Mouse (Mus musculus) left cerebral cortex, postnatal 36 days (tissue): ENCODE data around the gene AC134908.4. TPM values are rescaled to one million over a fixed set of nuclear protein-coding genes. Genes with fewer than 3 reads are reported as not detected.
A peak's percentile ranks its signal among the peaks of the same experiment; 100 is the strongest.

ENCODE experiments used
- DNase-seq, 2 experiments: peaks; one replicate each; pipeline ENCODE4 v3.0.0; 2021 to 2022; ENCODE audit warnings: low spot score in 2 of 2, mixed read lengths in 1 of 2
- intact Hi-C: fragments of 180-260 bp; cut with DNase I; formaldehyde crosslinking; loops from one replicate; pipeline ENCODE4 v1.15.1; 2025
- total RNA-seq, 2 experiments: library from RNA; stranded (reverse); gene quantifications; 2 replicates each; pipeline ENCODE4 v1.2.3; 2021

The AC134908.4 gene
- total RNA-seq, result under 1 TPM in 1 of 2 experiments, not detected in 1; 0.52 TPM

DNA sequence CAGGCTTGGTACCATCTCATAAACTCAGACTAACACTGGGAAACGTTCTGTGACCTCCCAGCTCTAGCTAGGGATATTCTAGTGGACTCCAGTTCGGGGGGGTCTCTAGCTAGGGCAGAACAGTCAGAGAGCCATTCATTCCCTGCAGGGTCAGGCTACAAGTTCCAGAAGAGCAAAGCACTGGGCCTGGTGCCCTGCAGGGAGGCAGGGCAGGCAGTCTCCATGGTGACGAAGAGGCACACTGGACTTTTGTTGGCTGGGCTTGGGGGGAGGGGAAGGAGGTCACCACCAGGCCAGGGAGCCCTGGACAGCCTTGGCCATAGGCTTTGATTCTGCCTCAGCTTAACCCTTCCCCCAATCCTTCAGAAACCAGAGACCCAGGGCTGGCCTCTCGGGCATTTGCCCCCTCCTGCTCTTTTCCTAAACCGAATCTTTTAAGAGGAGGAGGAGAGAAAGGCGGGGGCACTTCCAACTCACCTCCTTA, at the start of gene AC134908.4:
AC134908.4 (minus strand) TSS at position 51 of the 484 bp plus-strand sequence.
- intact Hi-C loops, result no loop called here
- DNase-seq, result no peak

DNA sequence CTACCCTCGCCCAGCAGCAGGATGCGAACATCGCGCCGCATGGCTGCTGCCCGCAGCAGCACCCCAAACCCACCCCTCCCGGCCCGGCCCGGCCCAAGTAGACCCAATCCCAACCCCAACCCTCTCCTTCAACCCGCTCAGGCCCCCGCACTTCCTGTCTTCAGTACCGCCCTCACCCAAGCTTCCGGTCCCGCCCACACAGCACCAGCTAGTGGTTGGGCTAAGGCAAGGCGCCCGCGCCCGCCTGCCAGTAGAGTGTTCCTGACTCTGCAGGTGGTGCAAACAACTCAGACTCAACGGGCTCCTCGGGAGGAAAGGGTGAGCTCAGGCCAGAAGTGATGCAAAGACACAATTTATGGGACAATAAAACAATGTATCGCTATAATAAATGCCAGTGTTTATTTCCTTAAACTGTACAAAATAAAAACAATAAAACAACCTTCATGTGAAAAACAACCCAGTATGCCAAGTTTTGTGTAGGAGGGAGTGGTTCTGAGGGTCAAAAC, 49.0 kb upstream of the AC134908.4 start, which contains the start of gene Rhot2:
Rhot2 (minus strand) TSS at position 456 of the 506 bp plus-strand sequence.
- DNase-seq, result peak; percentile 92 to 94
- intact Hi-C loops, result no loop called here

DNA sequence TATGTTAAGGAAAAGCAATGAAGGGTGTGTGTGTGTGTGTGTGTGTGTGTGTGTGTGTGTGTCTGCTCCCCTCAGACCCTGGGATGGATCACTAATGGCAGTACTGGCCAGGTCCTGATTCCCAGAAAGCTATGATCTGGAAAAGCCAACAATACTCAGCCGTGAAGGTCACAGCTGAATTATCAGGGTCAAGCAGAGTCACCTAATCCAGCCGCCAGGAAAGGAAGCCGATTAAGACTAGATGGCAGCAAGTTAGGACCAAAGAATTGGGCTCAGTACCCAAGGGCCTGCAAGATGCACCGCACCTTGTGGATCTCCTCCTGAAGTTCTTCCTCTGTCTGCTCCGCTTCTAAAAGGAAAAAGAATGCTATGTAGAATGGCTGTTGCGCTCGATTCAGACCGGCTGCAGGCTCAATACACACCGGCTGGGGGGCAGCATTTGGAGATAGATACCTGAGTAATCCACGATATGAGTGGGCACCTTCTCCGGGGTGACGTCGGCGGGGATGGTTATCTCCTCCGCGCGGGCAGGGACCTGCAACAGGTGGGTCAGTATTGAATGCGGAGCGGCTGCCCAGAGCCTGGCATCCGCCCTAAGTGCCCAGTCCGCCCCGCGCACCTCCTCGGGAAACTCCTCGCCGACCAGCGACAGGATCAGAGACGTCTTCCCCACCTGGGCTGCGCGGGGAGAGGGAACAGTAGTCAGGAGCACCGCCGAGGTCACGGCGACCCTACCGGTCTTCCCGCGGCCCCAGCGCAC, 48.4 kb upstream of the AC134908.4 start:
- intact Hi-C loops, result no loop called here
- DNase-seq, result peak in 1 of 2 experiments; percentile 48

DNA sequence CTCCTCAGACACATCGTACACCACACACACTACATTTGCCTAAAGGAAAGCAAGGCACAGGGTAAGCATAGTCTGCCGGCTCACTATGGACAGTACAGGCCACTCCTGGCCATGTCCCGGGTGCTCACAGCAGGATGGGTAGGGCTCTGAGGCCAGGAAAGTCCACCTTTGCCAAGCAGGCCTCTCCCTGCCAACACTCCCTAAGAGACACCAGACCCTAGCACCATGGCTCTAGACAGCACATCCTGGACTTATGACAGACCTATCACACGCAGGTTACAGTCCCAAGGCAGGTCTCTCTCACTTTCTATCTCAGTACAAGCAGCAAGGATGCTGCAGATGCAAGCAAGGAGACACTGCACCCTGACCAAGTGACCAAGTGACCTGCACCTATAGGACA, 47.7 kb upstream of the AC134908.4 start:
- DNase-seq, result no peak
- intact Hi-C loops, result no loop called here

DNA sequence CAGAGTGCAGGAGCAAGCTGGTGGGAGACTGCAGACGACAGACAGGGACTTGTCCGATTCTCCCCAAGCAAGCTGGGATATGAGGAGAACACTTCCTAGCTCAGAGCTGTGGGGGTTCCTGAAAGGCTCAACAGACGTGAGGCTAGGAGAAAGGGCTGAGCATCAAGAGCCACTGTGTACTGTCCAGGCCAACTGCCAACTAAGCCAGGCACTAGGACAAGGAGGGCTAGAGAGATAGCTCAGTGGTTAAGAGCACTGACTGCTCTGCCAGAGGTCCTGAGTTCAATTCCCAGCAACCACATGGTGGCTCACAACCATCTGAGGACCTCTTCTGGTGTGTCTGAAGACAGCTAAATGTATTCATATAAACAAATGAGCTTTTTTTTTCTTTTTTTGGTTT, 47.0 kb upstream of the AC134908.4 start:
- intact Hi-C loops, result no loop called here

DNA sequence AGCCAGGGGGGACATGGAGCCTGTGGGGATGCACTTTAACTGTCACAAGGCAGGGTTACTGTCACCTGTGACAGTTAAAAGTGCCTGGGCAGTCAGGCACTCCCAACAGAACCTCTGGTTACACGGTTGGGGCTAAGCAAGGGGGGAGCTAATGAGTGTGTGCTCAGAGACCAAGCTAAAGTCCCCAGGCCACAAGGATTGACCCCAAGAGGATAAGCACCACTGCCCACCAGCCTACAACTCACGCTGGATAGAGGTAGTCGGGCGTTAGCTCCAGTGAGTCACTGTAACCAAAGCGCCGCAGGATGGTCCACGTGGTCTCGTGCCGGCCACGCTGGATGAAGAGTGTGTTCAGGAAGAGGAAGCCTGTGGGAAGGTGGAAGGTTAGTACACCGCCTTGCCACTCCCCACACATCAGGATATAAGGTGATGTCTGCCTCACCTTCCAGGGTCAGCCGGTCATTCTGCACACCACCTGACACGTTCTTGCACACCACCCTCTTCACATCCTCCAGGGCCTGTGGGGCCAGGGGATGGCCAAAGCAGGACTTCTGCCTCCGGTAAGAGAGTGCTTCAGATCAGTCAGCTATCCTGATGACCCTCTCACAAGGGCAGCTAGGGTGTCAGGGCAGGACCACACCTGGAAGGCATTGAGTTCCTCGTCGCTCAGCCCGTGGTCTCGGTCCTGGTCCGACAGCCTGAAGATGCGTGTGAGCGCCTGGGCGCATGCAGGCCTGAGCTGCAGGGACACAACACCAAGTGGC, 45.8 kb upstream of the AC134908.4 start, which contains the start of gene Gm20683:
Gm20683 (minus strand) TSS at position 647 of the 764 bp plus-strand sequence.
- intact Hi-C loops, result no loop called here
- no peak for DNase-seq

More for the DNA sequence above, 47.0 kb upstream of the AC134908.4 start:
- no peak for DNase-seq

DNA sequence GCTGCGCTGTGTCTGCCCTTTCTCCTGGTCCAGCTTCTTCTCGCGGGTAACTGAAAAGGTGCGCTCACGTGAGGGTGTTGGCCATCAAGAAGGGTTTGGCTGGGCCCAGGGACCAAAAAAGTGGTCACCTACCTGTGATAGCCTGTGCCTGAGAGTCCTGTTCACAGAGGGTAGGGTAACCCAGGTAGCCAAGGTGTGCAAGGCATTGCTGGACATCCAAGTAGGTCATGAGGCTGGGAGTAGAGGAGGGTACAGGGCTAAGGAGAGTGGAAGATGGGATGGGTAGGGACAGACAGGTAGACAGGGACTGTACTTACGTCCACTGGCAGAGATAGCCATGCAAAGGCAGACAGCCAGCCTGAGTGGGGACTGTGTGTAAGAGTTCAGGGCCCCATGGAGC, 45.1 kb upstream of the AC134908.4 start:
- intact Hi-C loops, result no loop called here
- DNase-seq, result no peak

DNA sequence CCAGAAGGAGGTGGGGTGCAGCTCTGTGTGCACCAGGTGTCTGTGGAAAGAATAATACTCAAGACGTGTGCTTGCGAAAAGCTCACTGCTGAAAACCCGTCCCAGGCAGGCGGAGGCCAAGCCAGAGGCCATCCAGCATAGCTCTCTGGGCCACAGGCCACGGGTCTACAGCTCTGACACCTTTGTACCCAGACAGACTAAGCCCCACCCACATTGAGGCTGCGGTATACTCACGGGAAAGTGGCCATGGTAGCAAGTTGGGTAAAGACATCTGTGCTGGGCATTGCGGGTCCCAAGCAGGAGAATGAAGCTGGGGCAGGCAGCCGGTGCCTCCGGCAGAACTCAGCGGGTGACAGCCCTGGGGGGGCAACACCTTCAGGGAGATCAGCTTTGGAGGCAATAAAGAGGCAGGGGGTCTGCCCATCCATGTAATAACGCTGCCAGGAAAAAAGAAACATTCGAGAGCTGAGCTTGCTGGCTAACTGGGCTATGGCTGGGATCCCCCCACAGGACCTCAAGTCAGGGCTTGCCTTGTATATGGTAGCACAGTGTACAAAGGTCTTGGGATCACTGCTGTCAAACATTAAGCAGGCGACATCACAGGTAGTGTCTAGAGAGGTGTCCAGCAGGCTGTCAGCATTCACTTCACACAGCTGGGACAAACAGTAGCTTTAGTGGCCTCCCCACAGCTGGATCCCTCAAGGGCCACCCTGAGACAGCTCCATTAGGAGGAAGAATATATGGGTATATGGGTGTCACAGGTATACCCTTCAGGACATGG, 44.2 kb upstream of the AC134908.4 start:
- DNase-seq, result no peak
- intact Hi-C loops, result no loop called here

DNA sequence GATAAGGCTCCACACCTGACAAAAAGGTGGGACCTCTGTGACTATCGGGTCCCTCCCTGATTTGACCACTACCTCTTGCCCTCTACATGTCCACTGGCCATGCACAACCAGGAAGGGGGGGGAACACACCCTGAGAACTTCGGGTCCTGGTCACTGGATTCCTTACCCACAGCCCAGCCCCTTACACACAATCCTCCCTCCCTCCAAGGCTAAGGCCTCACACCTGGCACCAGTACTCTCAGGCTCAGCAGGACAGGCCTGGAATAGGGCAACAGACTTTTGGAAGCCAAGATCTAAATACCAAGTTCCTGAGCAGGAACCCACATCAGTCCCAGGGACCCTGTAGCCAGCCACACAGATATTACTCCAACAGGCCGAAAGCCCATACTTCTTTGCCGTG, 43.4 kb upstream of the AC134908.4 start:
- DNase-seq, result no peak
- intact Hi-C loops, result no loop called here

DNA sequence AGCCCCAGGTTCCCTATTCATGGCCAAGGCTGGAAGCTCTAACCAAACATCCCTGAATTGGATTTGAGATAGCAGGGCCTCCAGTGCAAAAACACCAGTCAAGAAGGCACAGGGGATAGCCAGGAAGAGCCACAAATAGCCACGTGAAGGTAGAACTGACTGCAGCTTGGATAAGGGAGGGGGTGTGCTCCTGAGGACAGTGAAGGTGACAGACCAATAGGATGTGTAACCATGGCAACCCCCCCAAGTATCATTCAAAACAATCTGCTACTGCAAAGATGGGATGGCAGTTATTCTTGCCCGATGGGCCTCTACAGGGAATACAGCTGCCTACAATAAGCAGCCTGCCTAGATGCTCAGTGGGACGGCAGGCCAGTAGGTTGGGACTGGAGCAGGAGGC, 42.1 kb upstream of the AC134908.4 start:
- intact Hi-C loops, result no loop called here
- no peak for DNase-seq

DNA sequence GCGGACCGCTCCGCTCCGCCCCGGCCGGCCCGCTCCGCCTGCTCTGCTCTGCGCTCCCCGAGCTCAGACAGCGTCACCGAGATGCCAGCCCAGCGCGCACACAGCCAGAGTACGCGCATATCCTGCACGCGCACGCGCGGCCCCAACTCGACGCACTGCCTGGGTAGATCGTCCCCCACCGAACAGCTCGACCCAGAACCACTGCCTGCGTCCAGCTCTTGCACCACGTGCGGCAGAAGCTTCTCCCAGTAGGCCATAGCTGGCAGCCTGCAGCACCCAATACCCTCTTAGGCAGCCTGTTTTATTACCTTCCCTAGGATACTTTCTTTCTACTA, 41.6 kb upstream of the AC134908.4 start, which contains the start of gene Rhbdl1:
Rhbdl1 (minus strand) TSS at position 220 of the 335 bp plus-strand sequence.
- intact Hi-C loops, result no loop called here
- peak; percentile 86 to 87 for DNase-seq

DNA sequence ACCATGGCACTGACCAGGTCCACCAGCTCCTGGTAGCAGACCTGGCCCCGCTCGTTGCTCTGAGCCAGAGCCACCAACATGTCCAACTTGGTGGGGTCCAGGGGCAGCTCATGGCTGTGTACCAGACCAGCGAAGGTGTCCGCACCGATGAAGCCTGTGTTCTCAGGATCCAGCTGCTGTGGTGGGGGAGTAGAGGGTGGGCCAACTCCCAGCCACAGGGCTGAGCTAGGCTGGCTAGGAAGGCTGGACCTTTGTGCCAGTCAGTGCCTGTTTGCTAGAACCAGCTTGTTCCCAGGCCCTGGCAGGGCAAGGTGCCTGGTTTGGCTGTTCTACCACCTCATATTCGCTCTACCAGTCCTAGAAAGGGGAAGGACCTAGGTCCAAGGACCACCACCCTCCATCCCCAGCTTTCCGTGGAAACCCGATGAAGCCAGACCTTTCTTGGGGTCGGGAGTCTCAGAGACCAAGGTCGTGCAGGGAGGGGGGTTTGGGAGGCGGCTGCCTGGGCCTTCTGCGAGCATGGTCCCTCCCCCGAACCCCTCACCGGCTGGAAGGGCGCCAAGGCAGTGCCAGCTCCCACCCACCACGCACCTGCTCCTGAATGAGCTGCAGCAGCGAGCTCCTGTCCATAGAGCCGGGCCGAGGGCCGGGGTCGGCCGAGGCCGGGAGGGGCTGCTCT, 41.1 kb upstream of the AC134908.4 start:
- no peak for DNase-seq
- intact Hi-C loops, result no loop called here

DNA sequence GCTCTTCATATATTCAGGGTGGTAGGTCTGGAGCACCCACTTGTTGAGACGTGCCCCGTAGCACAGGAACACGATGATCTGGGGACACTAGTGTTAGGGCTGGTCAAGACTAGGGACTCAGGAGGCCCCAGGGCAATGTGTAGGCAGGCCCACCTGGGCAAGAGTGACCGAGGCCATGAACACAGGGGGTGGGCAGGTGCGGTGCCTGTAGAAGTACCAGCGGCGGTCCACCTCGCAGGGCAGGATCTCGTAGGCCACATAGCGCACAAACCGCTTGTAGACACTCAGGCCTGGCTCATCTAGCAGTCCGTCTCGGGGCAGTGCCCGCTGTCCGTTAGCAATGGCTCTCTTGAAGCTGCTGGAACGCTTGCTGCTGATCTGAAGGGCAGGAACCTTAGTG, 40.4 kb upstream of the AC134908.4 start:
- intact Hi-C loops, result no loop called here
- no peak for DNase-seq

DNA sequence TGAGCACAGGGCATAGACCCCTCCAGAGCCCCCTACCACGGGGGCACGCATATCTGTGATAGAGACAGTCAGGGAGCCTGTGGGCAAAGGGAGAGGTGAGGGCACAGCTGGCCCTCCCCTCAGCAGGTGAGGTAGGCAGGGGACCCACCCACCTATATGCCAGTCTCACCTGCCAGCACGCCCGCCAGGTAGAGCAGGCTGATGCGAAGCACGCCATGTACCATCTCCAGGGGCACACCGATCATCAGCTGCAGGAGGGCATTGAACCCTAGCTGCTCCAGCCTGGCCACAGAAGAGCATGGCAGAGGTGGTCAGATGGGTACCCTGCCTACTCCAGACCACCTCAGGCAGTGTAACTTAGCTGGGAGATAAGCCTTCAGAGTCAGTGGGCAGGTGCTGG, 39.8 kb upstream of the AC134908.4 start:
- DNase-seq, result no peak
- intact Hi-C loops, result no loop called here

DNA sequence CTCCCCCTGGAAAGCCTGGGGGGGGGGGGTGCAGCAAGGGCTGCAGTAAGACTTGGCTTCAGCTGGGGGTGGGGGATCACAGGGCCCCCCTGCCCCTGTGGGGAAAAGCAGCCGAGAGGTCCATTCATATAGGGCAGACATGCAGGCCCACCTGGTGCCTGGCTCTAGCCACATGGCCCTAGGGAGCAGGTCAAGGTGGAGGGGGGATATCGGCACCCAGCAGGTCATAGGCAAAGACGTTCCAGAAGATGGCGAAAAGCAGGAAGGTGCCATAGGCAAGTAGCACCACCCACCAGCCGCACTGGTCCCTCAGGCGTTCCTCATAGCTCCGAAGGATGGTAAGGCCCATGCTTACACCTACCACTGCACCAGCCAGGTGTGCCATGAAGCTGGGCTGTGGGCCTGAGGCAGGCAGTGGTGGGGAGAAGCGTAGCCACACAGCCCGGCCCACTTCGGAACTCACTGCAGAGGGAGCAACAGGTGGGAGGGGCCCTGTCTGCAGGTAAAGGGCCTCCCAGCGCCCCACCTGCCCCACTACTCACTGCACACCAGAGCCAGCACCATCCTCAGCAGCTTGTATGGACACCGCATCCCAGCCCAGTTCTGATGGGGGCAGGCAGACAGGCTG, 39.2 kb upstream of the AC134908.4 start:
- no peak for DNase-seq
- intact Hi-C loops, result no loop called here

DNA sequence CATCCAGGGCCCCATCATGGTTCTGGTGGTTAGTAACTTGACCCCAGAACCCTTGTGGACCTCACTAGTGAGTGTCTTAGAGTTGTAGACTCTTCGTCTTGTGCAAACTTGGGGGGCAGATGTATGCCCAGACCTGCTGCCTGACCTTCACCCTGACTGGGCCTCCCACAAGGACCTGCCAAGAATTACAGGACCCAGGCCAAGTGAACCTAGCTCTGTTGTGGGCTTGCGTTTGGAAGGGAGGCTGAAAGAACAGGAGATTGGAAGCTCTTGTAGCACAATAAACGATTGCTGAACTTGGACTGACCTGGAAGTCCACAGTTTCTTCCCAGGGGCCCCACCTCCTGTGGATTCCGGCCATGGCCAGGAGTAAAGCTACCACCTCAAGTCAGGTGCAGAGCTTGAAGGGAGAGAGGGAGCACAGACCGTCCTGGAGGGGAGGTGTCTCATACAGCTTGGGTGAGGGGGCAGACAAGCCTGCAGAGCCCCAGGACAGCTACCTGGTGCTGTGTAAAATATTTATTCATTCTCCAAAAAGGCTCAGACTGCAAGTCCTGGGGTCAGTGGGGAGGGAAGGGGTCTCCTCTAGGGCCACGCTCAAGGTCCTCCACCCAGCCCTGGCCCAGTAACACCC, 38.6 kb upstream of the AC134908.4 start:
- intact Hi-C loops, result no loop called here
- DNase-seq, result no peak

DNA sequence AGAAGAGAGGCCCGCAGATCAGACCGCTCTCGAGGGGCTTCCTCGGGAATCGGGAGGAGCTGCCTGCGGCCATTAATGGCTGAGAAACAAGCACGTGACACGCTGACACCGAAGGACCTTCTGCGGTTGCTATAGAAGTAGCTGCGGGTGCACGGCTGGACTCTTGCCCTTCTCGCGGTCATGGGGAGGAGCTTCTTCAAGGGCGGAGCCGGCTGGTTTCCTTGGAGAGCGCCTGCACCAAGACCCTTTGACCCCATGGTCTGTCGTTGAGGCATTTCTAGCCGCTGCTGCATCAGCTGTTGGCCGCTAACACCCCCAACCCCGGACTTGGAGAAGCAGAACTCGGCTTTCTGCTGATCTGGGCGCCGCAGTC, 37.8 kb upstream of the AC134908.4 start, which contains the start of gene Stub1:
Stub1 (minus strand) TSS at position 114 of the 373 bp plus-strand sequence.
- peak; percentile 87 for DNase-seq
- intact Hi-C loops, result no loop called here
